Mouse (Mus musculus) c-Kit-negative CD71-positive TER-119-positive erythroid progenitor cells, embryonic 14.5 days (primary cell): ENCODE results near the gene Dlk1.
"Not testable (repeated sequence)": the region's sequence is repeated elsewhere in the genome, so short reads cannot be mapped to it uniquely, and the experiment has no call there.

Experiments
- DNase-seq: peaks from one replicate; pipeline ENCODE4 v3.0.0-alpha.2; 2013; ENCODE audit warnings: low read depth, low spot score

Dlk1 gene

GRCm38 (mm10) chr12:109439974-109440373 lies 12.6 kb upstream of the Dlk1 start:
- DNase-seq = no peak

GRCm38 (mm10) chr12:109441366-109441765 lies 11.3 kb upstream of the Dlk1 start:
- no peak for DNase-seq

GRCm38 (mm10) chr12:109442115-109442514 lies 10.5 kb upstream of the Dlk1 start:
- DNase-seq = no peak

GRCm38 (mm10) chr12:109443276-109443675 lies 9.3 kb upstream of the Dlk1 start:
- DNase-seq = no peak

GRCm38 (mm10) chr12:109444999-109445398 lies 7.6 kb upstream of the Dlk1 start:
- DNase-seq = no peak

GRCm38 (mm10) chr12:109445499-109446235 lies 7.0 kb upstream of the Dlk1 start:
- DNase-seq = no peak

GRCm38 (mm10) chr12:109446236-109446941 lies 6.2 kb upstream of the Dlk1 start:
- no peak for DNase-seq

- DNase-seq = no peak
These were observed 2.9 kb upstream of the Dlk1 start for GRCm38 (mm10) chr12:109449421-109450411.

- no peak for DNase-seq
These were observed 708 bp downstream of the Dlk1 start for GRCm38 (mm10) chr12:109453065-109453997.

- no peak for DNase-seq
These were observed 1.5 kb downstream of the Dlk1 start for GRCm38 (mm10) chr12:109454137-109454536.

- DNase-seq = no peak
These were observed 4.0 kb downstream of the Dlk1 start for GRCm38 (mm10) chr12:109456531-109457202.

GRCm38 (mm10) chr12:109457836-109458235 lies 5.2 kb downstream of the Dlk1 start:
- no peak for DNase-seq

- DNase-seq = no peak
These were observed 6.3 kb downstream of the Dlk1 start for GRCm38 (mm10) chr12:109458896-109459295.

- no peak for DNase-seq
These were observed 7.1 kb downstream of the Dlk1 start for GRCm38 (mm10) chr12:109459481-109460401.

GRCm38 (mm10) chr12:109462594-109462993 lies 10.0 kb downstream of the Dlk1 start:
- DNase-seq = no peak

GRCm38 (mm10) chr12:109467417-109467816 lies 14.8 kb downstream of the Dlk1 start:
- not testable (repeated sequence) for DNase-seq

GRCm38 (mm10) chr12:109469793-109470192 lies 17.2 kb downstream of the Dlk1 start:
- DNase-seq = no peak

- DNase-seq = no peak
These were observed 20.0 kb downstream of the Dlk1 start for GRCm38 (mm10) chr12:109472627-109473026.

- no peak for DNase-seq
These were observed 21.0 kb downstream of the Dlk1 start for GRCm38 (mm10) chr12:109473575-109473976.
